Mouse (Mus musculus): ENCODE measurements around the gene Lrsam1. TPM values are rescaled to one million over a fixed set of nuclear protein-coding genes. Genes with fewer than 3 reads are reported as not detected.

Lrsam1 gene
- polyA plus RNA-seq, 1 experiment from 2014 or later: 22.3 TPM

DNA sequence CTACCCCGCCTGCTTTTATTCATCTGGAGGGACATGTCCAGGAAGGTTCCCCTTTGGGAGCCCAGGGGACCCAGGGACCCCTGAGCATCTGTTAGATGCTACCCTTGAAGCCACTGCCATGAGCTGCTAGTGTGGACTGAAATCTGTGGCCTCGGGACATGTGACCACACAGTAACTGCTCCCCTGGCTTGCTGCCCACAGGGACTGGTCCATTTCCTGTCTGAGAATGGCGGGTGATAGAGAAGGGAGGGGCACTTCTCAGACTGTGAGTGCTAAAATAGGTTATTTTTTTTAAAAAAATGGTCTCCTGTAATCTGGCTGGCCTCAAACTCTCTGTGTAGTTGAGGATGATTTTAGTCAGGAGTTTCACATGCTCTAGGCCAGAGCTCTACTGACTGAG lies 79.7 kb downstream of the Lrsam1 start:
- no peaks in the 10 kb centered on the region for H3K9me3 ChIP-seq
- H3K9ac ChIP-seq: no peak overlapping the region
- H3K4me1 ChIP-seq: peaks cover 79% of the 10 kb centered on the region
- H3K27me3 ChIP-seq (replicated peaks): no peaks in the 10 kb centered on the region
- no peaks in the 10 kb centered on the region for H3K36me3 ChIP-seq
- no peak for ATAC-seq (ENCODE audit: low FRiP score, low read depth)
- no peak overlapping the region for H3K4me3 ChIP-seq
- WGBS: 50% methylated on average over 3 of the region's 3 CpGs
- 0 out of 2 replicates have a peak overlapping the region, but pooled peaks have one; percentile 1 for H3K4me2 ChIP-seq (replicated peaks)
- H3K27ac ChIP-seq: no peak overlapping the region

DNA sequence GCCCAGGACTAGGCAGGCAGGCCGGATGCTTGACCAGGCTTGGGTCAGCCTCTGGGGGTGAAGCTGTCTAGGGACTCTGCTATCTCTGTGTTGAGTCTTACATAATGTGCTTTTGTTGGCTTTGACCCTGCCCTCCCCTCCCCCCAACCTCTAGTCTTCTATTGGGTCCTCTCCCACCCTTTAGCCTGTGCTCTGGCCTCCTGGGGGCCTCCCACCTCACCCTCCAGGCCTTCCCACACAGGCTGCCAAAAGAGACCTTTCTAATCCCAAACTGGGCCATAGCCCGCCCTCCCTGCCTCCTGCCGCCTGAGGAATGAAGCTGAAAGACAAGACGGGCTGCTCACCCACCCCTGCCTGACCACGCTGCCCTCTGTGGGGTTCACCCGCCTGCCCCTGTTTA lies 80.4 kb downstream of the Lrsam1 start:
- H3K27ac ChIP-seq: 0 out of 2 replicates have a peak overlapping the region, but pooled peaks have one; percentile 12
- H3K9me3 ChIP-seq: no peaks in the 10 kb centered on the region
- 35% methylated on average over 6 of the region's 6 CpGs for WGBS
- H3K27me3 ChIP-seq (replicated peaks): no peaks in the 10 kb centered on the region
- no peak overlapping the region for H3K9ac ChIP-seq
- no peak for ATAC-seq (ENCODE audit: low FRiP score, low read depth)
- peak overlapping the region; percentile 1 for H3K4me2 ChIP-seq (replicated peaks)
- no peak overlapping the region for H3K4me3 ChIP-seq
- no peaks in the 10 kb centered on the region for H3K36me3 ChIP-seq
- H3K4me1 ChIP-seq: peaks cover 84% of the 10 kb centered on the region

DNA sequence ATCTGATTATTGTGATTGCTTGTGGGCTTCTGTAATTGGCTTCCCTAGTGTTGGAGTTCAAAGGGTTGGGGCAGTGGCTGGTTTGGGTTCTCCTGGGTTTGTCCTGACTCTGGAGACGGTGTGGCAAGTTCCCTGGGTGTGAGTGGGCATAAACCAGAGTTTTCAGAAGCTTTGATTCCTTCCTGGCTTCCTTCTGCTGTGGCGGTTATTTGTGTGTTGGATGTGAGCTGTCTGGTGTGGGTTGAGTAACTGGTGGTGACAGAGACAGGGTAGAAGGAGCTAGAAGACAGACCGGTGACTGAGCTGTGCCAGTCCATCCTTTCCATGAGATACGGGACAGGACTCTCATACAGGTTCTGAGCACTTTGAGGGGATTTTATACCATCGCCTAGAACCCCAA lies 81.8 kb downstream of the Lrsam1 start:
- Histone ChIP-seq H3K27me3 (replicated peaks) (no peaks in the 10 kb centered on the region), H3K4me2 (replicated peaks) (peak overlapping the region; percentile 91; the same call in 1 of the 2 replicates), H3K4me1 (peaks cover 85% of the 10 kb centered on the region), H3K27ac (no peak overlapping the region), H3K36me3 (no peaks in the 10 kb centered on the region), H3K4me3 (no peak overlapping the region), H3K9ac (no peak overlapping the region), H3K9me3 (no peaks in the 10 kb centered on the region)
- ATAC-seq (ENCODE audit: low FRiP score, low read depth): no peak
- 86% methylated on average over 5 of the region's 5 CpGs for WGBS

DNA sequence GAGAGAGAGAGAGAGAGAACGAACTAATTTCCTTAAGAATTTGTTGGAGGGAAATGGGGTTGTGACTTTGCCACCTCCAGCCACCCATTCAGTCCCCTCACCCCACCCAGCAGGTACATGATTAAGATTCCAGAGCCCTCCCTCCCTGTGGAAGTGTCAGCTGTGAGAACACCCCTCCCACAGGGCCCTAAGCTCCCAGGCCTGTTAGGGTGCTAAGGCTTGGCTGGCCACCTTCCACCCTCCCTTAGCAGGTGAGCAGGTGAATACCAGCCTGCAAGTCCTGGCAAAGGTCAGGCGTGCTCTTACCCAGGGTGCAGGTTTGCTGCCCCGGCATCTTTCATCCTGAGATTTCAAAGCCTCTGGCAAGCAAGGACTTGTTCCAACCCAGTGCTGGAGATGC lies 83.0 kb downstream of the Lrsam1 start:
- no peaks in the 10 kb centered on the region for H3K27me3 ChIP-seq (replicated peaks)
- H3K9me3 ChIP-seq: no peaks in the 10 kb centered on the region
- ATAC-seq (ENCODE audit: low FRiP score, low read depth): no peak
- peak overlapping the region; percentile 91 for H3K4me2 ChIP-seq (replicated peaks)
- H3K9ac ChIP-seq: 0 out of 2 replicates have a peak overlapping the region, but pooled peaks have one; percentile 33
- no peak overlapping the region for H3K27ac ChIP-seq
- H3K4me1 ChIP-seq: peaks cover 83% of the 10 kb centered on the region
- no peaks in the 10 kb centered on the region for H3K36me3 ChIP-seq
- H3K4me3 ChIP-seq: peak overlapping the region; percentile 79; the same call in 1 of the 2 replicates
- 71% methylated on average over 3 of the region's 3 CpGs for WGBS

DNA sequence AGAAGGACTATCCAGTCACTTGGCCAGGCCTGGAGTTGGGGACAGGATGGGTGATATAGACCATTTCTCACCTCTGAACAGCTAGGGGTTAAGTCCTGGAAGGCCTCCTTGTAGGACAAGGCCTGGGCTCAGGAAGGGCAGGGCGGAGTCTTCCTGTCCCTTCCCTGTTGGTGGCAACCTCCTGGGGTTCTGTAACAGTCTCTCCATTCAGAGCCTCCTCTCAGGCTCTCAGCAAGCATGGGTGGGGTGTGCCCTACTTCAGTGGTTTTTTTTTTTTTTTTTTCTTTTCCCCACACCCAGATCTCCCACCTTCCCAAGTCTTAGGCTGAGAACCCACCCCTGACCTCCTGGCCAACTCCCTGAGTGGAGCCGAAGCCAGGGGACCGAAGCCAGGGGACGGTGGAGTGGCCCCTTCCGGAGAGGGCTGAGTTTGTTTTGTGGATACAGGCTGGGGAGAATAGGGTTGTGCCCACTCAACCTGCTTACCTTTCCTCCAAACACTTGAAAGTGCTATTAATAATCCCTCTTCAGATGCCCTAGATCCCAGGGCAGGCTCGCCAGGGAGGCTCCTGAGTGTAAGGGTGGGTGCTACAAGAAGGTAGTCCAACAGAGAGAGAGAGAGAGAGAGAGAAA lies 83.5 kb downstream of the Lrsam1 start:
- Histone ChIP-seq H3K27me3 (replicated peaks) (no peaks in the 10 kb centered on the region), H3K36me3 (no peaks in the 10 kb centered on the region), H3K9me3 (no peaks in the 10 kb centered on the region), H3K4me3 (peak overlapping the region; percentile 79), H3K4me2 (replicated peaks) (peak overlapping the region; percentile 91), H3K9ac (0 out of 2 replicates have a peak overlapping the region, but pooled peaks have one; percentile 33), H3K4me1 (peaks cover 81% of the 10 kb centered on the region), H3K27ac (no peak overlapping the region)
- ATAC-seq (ENCODE audit: low FRiP score, low read depth): no peak
- WGBS: 62% methylated on average over 6 of the region's 6 CpGs

- WGBS: 36% methylated on average over 5 of the region's 5 CpGs
- peak overlapping the region; percentile 91 for H3K4me2 ChIP-seq (replicated peaks)
- H3K27ac ChIP-seq: no peak overlapping the region
- no peaks in the 10 kb centered on the region for H3K36me3 ChIP-seq
- ATAC-seq (ENCODE audit: low FRiP score, low read depth): no peak
- H3K27me3 ChIP-seq (replicated peaks): no peaks in the 10 kb centered on the region
- H3K9ac ChIP-seq: peak overlapping the region; percentile 93
- no peaks in the 10 kb centered on the region for H3K9me3 ChIP-seq
- peak overlapping the region; percentile 79 for H3K4me3 ChIP-seq
- peaks cover 75% of the 10 kb centered on the region for H3K4me1 ChIP-seq
These were observed 84.1 kb downstream of the Lrsam1 start for GRCm38 (mm10) chr2:32877303-32877702.

- peak overlapping the region; percentile 79 for H3K4me3 ChIP-seq
- peak; percentile 8 for ATAC-seq (ENCODE audit: low FRiP score, low read depth)
- H3K9me3 ChIP-seq: no peaks in the 10 kb centered on the region
- H3K36me3 ChIP-seq: no peaks in the 10 kb centered on the region
- H3K27ac ChIP-seq: peak overlapping the region; percentile 66; the same call in 1 of the 2 replicates
- 4% methylated on average over 20 of the region's 20 CpGs for WGBS
- peaks cover 70% of the 10 kb centered on the region for H3K4me1 ChIP-seq
- H3K9ac ChIP-seq: peak overlapping the region; percentile 93
- H3K4me2 ChIP-seq (replicated peaks): peak overlapping the region; percentile 91
- no peaks in the 10 kb centered on the region for H3K27me3 ChIP-seq (replicated peaks)
These were observed 84.7 kb downstream of the Lrsam1 start for GRCm38 (mm10) chr2:32876490-32877302.

GRCm38 (mm10) chr2:32875675-32876489 lies 85.5 kb downstream of the Lrsam1 start, which contains the start of gene Fam129b:
Gene Fam129b (plus strand): TSS chr2:32876114.
- no peaks in the 10 kb centered on the region for H3K27me3 ChIP-seq (replicated peaks)
- H3K9me3 ChIP-seq: no peaks in the 10 kb centered on the region
- H3K4me2 ChIP-seq (replicated peaks): peak within 1 kb of the TSS; percentile 91
- under 1% methylated on average over 68 of the region's 68 CpGs for WGBS
- no peaks in the 10 kb centered on the region for H3K36me3 ChIP-seq
- ATAC-seq (ENCODE audit: low FRiP score, low read depth): peak; percentile 89
- H3K27ac ChIP-seq: peak within 1 kb of the TSS; percentile 66
- H3K4me3 ChIP-seq: peak within 1 kb of the TSS; percentile 79
- H3K4me1 ChIP-seq: peaks cover 62% of the 10 kb centered on the region
- peak within 1 kb of the TSS; percentile 93 for H3K9ac ChIP-seq

Other genes starting within 250 kb of the Lrsam1 start
- gene Cdk9, start 248.5 kb downstream of the Lrsam1 start, polyA plus RNA-seq (2016; fragmentation: Nextera tagmentation; extraction: Ambion mirVana): 97.8 and 103 TPM in 2 replicates
- gene Sh2d3c, start 240.6 kb downstream of the Lrsam1 start, polyA plus RNA-seq (2016; fragmentation: Nextera tagmentation; extraction: Ambion mirVana): 41.8 and 45.1 TPM in 2 replicates
- gene 6330409D20Rik, start 220.6 kb downstream of the Lrsam1 start, polyA plus RNA-seq (2016; fragmentation: Nextera tagmentation; extraction: Ambion mirVana): 2.1 and 3.1 TPM in 2 replicates
- 55.5 and 56.1 TPM in 2 replicates for gene Tor2a, start 204.4 kb downstream of the Lrsam1 start, polyA plus RNA-seq (2016; fragmentation: Nextera tagmentation; extraction: Ambion mirVana)
- 0.32 and 1.2 TPM in 2 replicates for gene Ttc16, start 186.0 kb downstream of the Lrsam1 start, polyA plus RNA-seq (2016; fragmentation: Nextera tagmentation; extraction: Ambion mirVana)
- 4.3 and 5.5 TPM in 2 replicates for gene Ptrh1, start 185.8 kb downstream of the Lrsam1 start, polyA plus RNA-seq (2016; fragmentation: Nextera tagmentation; extraction: Ambion mirVana)
- 0.82 and 1.6 TPM in 2 replicates for gene Cfap157, start 177.2 kb downstream of the Lrsam1 start, polyA plus RNA-seq (2016; fragmentation: Nextera tagmentation; extraction: Ambion mirVana)
- gene Stxbp1, start 114.4 kb downstream of the Lrsam1 start, polyA plus RNA-seq (2016; fragmentation: Nextera tagmentation; extraction: Ambion mirVana): 121 and 130 TPM in 2 replicates
- gene Fam129b, start 85.5 kb downstream of the Lrsam1 start, polyA plus RNA-seq (2016; fragmentation: Nextera tagmentation; extraction: Ambion mirVana): 39.6 and 40.3 TPM in 2 replicates
- 108 and 122 TPM in 2 replicates for gene Rpl12, start 55 bp downstream of the Lrsam1 start, polyA plus RNA-seq (2016; fragmentation: Nextera tagmentation; extraction: Ambion mirVana)
- 25.0 and 26.3 TPM in 2 replicates for gene Slc2a8, start 20.5 kb upstream of the Lrsam1 start, polyA plus RNA-seq (2016; fragmentation: Nextera tagmentation; extraction: Ambion mirVana)
- gene Garnl3, start 170.0 kb upstream of the Lrsam1 start, polyA plus RNA-seq (2016; fragmentation: Nextera tagmentation; extraction: Ambion mirVana): 18.0 and 23.3 TPM in 2 replicates